Mouse (Mus musculus) granulocyte monocyte progenitor cell, adult 5-6 weeks (primary cell): ENCODE data around the gene Golga3. TPM values are rescaled to one million over a fixed set of nuclear protein-coding genes. Genes with fewer than 3 reads are reported as not detected.

Source experiments
- ATAC-seq: replicated peaks from 2 replicates; pipeline ENCODE4 v1.8.0; 2016; ENCODE audit warnings: mild to moderate bottlenecking, moderate TSS enrichment, inconsistent platforms; ENCODE audit not compliant: poor library complexity, severe bottlenecking
- total RNA-seq, 2 experiments: library from RNA; stranded (forward) in 1 of 2; stranded (reverse) in 1 of 2; fragments of 200-712, 200-1000 nt in 1 of 2; fragments of >200 nt in 1 of 2; fragmentation: Nextera tagmentation in 1 of 2; gene quantifications; 2 replicates each; pipeline ENCODE4 v1.2.3; 2014 to 2017

Gene Golga3
- total RNA-seq (2014; fragmentation: Nextera tagmentation) = 16.9 and 23.9 TPM in 2 replicates
- 19.4 and 22.8 TPM in 2 replicates for total RNA-seq (2017)

GRCm38 (mm10) chr5:110176362-110177020 lies at the start of gene Golga3:
Gene Golga3 (plus strand): TSS chr5:110176701.
- ATAC-seq = peak; percentile 88

GRCm38 (mm10) chr5:110135293-110136086 lies 41.0 kb upstream of the Golga3 start, which contains the start of gene Chfr:
Gene Chfr (plus strand): TSS chr5:110135842.
- peak; percentile 97 for ATAC-seq

DNA sequence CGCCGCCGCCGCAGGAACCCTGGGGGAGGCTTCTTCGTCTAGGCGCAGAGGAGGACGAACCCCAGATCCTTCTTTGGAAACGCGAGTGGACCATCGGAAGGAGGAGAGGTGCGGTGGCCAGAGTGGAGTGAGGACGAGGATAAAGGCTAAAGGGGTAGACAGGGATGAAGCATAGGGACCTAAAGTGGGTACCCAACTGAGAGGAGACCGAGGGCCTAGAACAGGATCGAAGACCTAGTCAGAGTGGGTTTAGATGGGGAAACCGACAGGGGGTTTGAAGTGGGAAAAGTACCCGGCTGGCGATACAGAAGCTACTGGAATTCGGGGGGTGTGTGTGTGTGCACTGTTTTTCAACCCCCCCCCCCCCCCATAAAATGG lies 40.4 kb upstream of the Golga3 start:
- ATAC-seq = no peak; the same call in 1 of the 2 replicates

- no peak; the same call in 1 of the 2 replicates for ATAC-seq
These were observed 38.7 kb upstream of the Golga3 start for GRCm38 (mm10) chr5:110137816-110138215.

DNA sequence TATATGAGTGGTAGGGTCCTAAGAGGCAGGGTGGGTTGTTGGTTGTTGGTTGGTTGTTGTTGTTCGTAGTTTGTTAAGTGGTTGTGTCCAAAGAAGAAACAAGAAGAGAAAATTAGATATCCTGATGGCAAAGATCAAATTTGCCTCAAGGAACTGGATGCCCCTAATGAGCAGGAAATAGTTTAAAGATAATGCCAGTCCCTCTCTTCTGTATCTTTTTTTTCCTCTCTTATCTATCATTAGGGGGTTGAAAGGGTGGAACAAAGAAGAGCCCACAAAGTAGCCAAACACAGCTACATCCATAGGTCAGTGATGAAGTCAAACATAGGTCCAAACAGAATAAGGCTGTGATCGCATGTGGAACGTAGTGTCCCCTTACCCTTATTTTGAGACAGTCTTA lies 37.2 kb upstream of the Golga3 start:
- no peak for ATAC-seq

GRCm38 (mm10) chr5:110140424-110140823 lies 36.1 kb upstream of the Golga3 start:
- ATAC-seq = no peak

DNA sequence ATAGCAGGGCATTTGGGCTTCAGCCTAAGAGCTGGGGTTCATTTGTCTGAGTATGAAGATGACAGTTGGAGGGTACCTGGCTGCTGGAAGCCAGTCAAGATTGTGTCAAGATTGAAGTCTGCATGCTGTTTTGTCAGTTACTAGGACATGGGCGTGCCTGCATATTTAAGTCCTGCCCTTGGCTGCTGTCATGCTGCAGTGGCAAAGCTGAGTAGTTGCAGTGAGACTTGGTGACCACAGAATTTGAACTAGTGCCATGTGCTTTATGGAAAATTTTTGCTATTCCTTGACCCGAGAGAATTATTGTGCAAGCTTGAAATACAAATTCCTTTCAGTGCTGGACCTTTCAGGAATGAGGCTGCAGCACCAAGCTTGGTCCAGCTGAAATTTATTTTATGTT lies 34.2 kb upstream of the Golga3 start:
- no peak for ATAC-seq

DNA sequence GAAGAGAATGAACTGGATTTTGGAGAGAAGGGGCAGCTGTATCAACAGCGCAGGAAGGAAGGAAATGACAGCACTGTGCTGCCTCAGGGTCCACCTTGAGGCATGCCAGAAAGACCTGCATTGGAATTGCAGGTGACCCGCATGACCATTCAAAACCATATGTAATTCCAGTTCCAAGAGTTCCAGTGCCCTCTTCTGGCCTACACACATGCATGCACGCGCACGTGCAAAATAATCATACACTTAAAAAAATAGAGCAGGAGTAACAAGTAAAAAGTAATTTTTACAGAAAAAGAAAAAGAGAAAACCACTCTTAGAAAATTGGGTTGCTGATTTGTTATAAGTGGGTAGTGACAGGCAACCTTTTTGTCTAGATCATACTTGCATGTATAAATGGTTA lies 33.5 kb upstream of the Golga3 start:
- ATAC-seq = peak; percentile 73

- no peak for ATAC-seq
These were observed 7.1 kb upstream of the Golga3 start for GRCm38 (mm10) chr5:110169374-110169773.

GRCm38 (mm10) chr5:110177021-110177420 lies 520 bp downstream of the Golga3 start:
- ATAC-seq = no peak

GRCm38 (mm10) chr5:110178628-110179027 lies 2.1 kb downstream of the Golga3 start:
- ATAC-seq = no peak

- no peak for ATAC-seq
These were observed 5.2 kb downstream of the Golga3 start for GRCm38 (mm10) chr5:110181716-110182115.

- 0 out of 2 replicates have a peak, but pooled peaks have one; percentile 30 for ATAC-seq
These were observed 26.8 kb downstream of the Golga3 start for GRCm38 (mm10) chr5:110203164-110203895.

DNA sequence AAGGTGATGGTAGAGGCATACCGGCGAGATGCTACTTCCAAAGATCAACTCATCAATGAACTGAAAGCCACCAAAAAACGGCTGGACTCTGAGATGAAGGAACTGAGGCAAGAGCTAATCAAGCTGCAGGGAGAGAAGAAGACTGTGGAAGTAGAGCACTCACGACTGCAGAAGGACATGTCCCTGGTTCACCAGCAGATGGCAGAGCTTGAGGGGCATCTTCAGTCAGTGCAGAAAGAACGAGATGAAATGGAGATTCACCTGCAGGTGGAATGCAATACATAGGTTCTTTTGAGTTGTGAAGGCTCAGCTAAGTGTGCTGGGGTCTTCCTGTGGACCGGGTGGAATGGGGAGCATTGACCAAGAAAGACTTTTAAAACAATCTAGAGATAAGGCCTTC lies 28.3 kb downstream of the Golga3 start:
- ATAC-seq = peak; percentile 62

DNA sequence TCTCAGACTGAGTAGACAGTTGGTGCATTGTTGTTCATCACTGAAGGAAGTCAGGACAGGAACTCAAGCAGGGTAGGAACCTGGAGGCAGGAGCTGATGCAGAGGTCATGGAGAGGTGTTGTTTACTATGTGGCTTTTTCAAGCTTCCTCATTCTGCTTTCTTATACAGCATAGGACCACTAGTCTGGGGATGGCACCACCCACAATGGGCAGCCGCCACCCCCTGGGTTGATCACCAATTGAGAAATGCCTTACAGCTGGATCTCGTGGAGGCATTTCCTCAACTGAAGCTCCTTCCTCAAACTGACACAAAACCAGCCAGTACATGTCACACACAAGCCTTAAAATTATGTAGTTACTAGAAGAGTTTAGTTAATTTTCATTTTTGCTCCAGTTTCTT lies 34.8 kb downstream of the Golga3 start:
- peak; percentile 100 for ATAC-seq

DNA sequence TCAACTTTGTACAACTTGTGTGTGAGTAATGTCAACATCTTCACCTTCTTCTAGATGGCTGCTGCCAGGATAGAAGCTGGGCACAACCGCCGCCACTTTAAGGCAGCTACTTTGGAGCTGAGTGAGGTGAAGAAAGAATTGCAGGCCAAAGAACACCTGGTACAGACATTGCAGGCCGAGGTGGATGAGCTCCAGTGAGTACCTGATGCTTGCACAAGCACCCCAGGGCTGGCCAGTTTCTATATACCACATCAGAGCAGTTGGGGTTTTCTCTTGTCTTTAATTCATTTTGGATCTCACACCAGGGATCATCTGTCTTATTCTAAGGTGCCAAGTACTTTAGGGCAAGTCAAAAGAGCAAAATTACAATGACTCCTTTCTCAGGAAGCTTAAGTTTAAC lies 40.3 kb downstream of the Golga3 start:
- no peak for ATAC-seq

DNA sequence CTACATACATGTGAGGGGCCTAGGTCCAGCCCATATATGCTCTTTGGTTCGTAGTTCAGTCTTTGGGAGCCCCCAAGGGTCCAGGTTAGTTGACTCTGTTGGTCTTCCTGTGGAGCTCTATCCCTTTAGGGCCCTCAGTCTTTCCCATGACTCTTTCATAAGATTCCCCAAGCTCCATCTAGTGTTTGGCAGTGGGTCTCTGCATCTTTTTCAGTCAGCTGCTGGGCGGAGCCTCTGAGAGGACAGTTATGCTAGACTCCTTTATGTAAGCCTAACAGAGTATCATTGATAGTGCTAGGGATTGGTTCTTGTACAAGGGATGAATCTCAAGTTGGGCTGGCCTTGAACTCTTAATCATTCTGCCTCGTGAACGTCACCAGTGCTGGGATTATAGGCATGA lies 43.8 kb downstream of the Golga3 start:
- no peak for ATAC-seq

- ATAC-seq = no peak
These were observed 46.3 kb downstream of the Golga3 start for GRCm38 (mm10) chr5:110222757-110223156.

GRCm38 (mm10) chr5:110225056-110225455 lies 48.6 kb downstream of the Golga3 start:
- ATAC-seq = no peak

DNA sequence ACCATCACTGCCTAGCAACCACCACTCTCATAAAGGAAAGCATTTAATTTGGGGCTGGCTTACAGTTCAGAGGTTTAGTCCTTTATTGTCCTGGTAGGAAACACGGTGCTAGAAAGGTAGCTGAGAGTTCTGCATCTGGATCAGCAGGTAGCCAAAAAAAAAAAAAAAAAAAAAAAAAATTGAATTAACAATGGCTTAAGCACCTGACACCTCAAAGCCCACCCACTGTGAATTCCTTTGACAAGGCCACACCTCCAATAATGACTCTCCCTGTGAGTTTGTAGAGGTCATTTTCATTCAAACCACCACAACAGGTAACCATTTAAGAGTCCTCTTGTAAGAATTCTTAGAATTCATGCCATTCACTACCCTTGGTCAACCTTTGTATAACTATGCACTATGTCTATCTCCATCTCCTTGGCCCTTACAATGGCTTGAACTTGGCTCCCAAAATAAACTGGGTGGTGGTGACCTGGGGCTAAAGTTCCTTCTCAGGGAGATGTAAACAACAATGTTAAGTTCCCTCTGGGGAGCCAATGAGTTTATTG lies 50.9 kb downstream of the Golga3 start:
- ATAC-seq = no peak

- ATAC-seq = no peak
These were observed 53.9 kb downstream of the Golga3 start for GRCm38 (mm10) chr5:110230401-110230779.
